Mouse (Mus musculus): Measurements from ENCODE around the gene Gm20661. TPM values are rescaled to one million over a fixed set of nuclear protein-coding genes. Genes with fewer than 3 reads are reported as not detected.

Gm20661 gene
- polyA plus RNA-seq, 1 experiment from 2014 or later: 1.1 TPM

- peak; percentile 64 for ATAC-seq (ENCODE audit: low FRiP score)
- Histone ChIP-seq H3K27me3 (peaks cover 35% of the 10 kb centered on the region), H3K4me3 (peak overlapping the region; percentile 64), H3K9me3 (no peaks in the 10 kb centered on the region), H3K27ac (peak overlapping the region; percentile 4; the same call in 1 of the 2 replicates), H3K4me1 (replicated peaks) (peaks cover 41% of the 10 kb centered on the region), H3K4me2 (peak overlapping the region; percentile 87), H3K9ac (peak overlapping the region; percentile 19; the same call in 1 of the 2 replicates), H3K36me3 (no peaks in the 10 kb centered on the region)
- 7% methylated on average over 18 of the region's 18 CpGs for WGBS
Observed at GRCm38 (mm10) chr9:107986376-107986775, 3.5 kb downstream of the Gm20661 start.

- Histone ChIP-seq H3K27me3 (peaks cover 28% of the 10 kb centered on the region), H3K9ac (no peak overlapping the region), H3K27ac (no peak overlapping the region), H3K4me1 (replicated peaks) (peaks cover 26% of the 10 kb centered on the region), H3K36me3 (no peaks in the 10 kb centered on the region), H3K9me3 (no peaks in the 10 kb centered on the region), H3K4me2 (no peak overlapping the region), H3K4me3 (no peak overlapping the region)
- no peak for ATAC-seq (ENCODE audit: low FRiP score)
- 88% methylated on average over 3 of the region's 3 CpGs for WGBS
Observed at GRCm38 (mm10) chr9:107987950-107988349, 5.1 kb downstream of the Gm20661 start.

- no peaks in the 10 kb centered on the region for H3K9me3 ChIP-seq
- ATAC-seq (ENCODE audit: low FRiP score): no peak
- H3K27ac ChIP-seq: no peak within 1 kb of the TSS
- H3K27me3 ChIP-seq: peaks cover under 1% of the 10 kb centered on the region; the same call in 1 of the 2 replicates
- H3K9ac ChIP-seq: no peak within 1 kb of the TSS
- no peak within 1 kb of the TSS for H3K4me2 ChIP-seq
- WGBS: 72% methylated on average over 2 of the region's 2 CpGs
- no peaks in the 10 kb centered on the region for H3K4me1 ChIP-seq (replicated peaks)
- H3K4me3 ChIP-seq: no peak within 1 kb of the TSS
- H3K36me3 ChIP-seq: no peaks in the 10 kb centered on the region
Observed at GRCm38 (mm10) chr9:107992197-107992596, 9.3 kb downstream of the Gm20661 start, which contains the start of gene Cdhr4. Gene Cdhr4, plus strand, starts transcription at chr9:107992497.

GRCm38 (mm10) chr9:107993013-107993412, 10.2 kb downstream of the Gm20661 start:
- WGBS: 85% methylated on average over 11 of the region's 11 CpGs

GRCm38 (mm10) chr9:107994464-107994863, 11.6 kb downstream of the Gm20661 start:
- no peaks in the 10 kb centered on the region for H3K4me1 ChIP-seq (replicated peaks)
- no peaks in the 10 kb centered on the region for H3K36me3 ChIP-seq
- no peak for ATAC-seq (ENCODE audit: low FRiP score)
- H3K9me3 ChIP-seq: no peaks in the 10 kb centered on the region
- H3K27me3 ChIP-seq: 0 out of 2 replicates have a peak, but pooled peaks cover 3% of the 10 kb centered on the region
- H3K9ac ChIP-seq: no peak overlapping the region
- H3K4me2 ChIP-seq: no peak overlapping the region
- no peak overlapping the region for H3K4me3 ChIP-seq
- 75% methylated on average over 2 of the region's 2 CpGs for WGBS
- H3K27ac ChIP-seq: no peak overlapping the region

More at GRCm38 (mm10) chr9:107993013-107993412, 10.2 kb downstream of the Gm20661 start:
- Histone ChIP-seq H3K9ac (no peak overlapping the region), H3K27me3 (no peaks in the 10 kb centered on the region), H3K4me3 (no peak overlapping the region), H3K9me3 (no peaks in the 10 kb centered on the region), H3K36me3 (no peaks in the 10 kb centered on the region), H3K4me1 (replicated peaks) (no peaks in the 10 kb centered on the region), H3K4me2 (no peak overlapping the region), H3K27ac (no peak overlapping the region)
- ATAC-seq (ENCODE audit: low FRiP score): no peak

GRCm38 (mm10) chr9:107995513-107995912, 12.7 kb downstream of the Gm20661 start:
- Histone ChIP-seq H3K9me3 (no peaks in the 10 kb centered on the region), H3K4me2 (no peak overlapping the region), H3K9ac (no peak overlapping the region), H3K27ac (no peak overlapping the region), H3K4me3 (no peak overlapping the region), H3K36me3 (no peaks in the 10 kb centered on the region), H3K27me3 (0 out of 2 replicates have a peak, but pooled peaks cover 7% of the 10 kb centered on the region), H3K4me1 (replicated peaks) (no peaks in the 10 kb centered on the region)
- no peak for ATAC-seq (ENCODE audit: low FRiP score)
- WGBS: 94% methylated on average over 21 of the region's 21 CpGs

GRCm38 (mm10) chr9:107996049-107996448, 13.2 kb downstream of the Gm20661 start, which contains the start of gene Gm20662:
Gene Gm20662, plus strand, starts transcription at chr9:107996349.
- Histone ChIP-seq H3K9me3 (no peaks in the 10 kb centered on the region), H3K27ac (no peak within 1 kb of the TSS), H3K27me3 (0 out of 2 replicates have a peak, but pooled peaks cover 7% of the 10 kb centered on the region), H3K36me3 (no peaks in the 10 kb centered on the region), H3K4me2 (no peak within 1 kb of the TSS), H3K4me3 (no peak within 1 kb of the TSS), H3K9ac (no peak within 1 kb of the TSS), H3K4me1 (replicated peaks) (no peaks in the 10 kb centered on the region)
- ATAC-seq (ENCODE audit: low FRiP score): no peak
- 91% methylated on average over 5 of the region's 5 CpGs for WGBS

- Histone ChIP-seq H3K4me2 (peak within 1 kb of the TSS; percentile 81), H3K27me3 (0 out of 2 replicates have a peak, but pooled peaks cover 7% of the 10 kb centered on the region), H3K4me1 (replicated peaks) (peaks cover 34% of the 10 kb centered on the region), H3K9ac (peak within 1 kb of the TSS; percentile 98), H3K36me3 (no peaks in the 10 kb centered on the region), H3K4me3 (peak within 1 kb of the TSS; percentile 97), H3K27ac (peak within 1 kb of the TSS; percentile 97), H3K9me3 (no peaks in the 10 kb centered on the region)
- ATAC-seq (ENCODE audit: low FRiP score): peak; percentile 99
- WGBS: under 1% methylated on average over 51 of the region's 51 CpGs
Observed at GRCm38 (mm10) chr9:108001922-108002770, 19.3 kb downstream of the Gm20661 start, which contains the start of gene Ip6k1. Gene Ip6k1, plus strand, starts transcription at chr9:108002501.

GRCm38 (mm10) chr9:108002778-108003530, 20.1 kb downstream of the Gm20661 start:
- H3K9me3 ChIP-seq: no peaks in the 10 kb centered on the region
- peak overlapping the region; percentile 98 for H3K9ac ChIP-seq
- ATAC-seq (ENCODE audit: low FRiP score): peak; percentile 67
- peak overlapping the region; percentile 81 for H3K4me2 ChIP-seq
- WGBS: under 1% methylated on average over 47 of the region's 50 CpGs
- peak overlapping the region; percentile 97 for H3K4me3 ChIP-seq
- H3K4me1 ChIP-seq (replicated peaks): peaks cover 34% of the 10 kb centered on the region
- no peaks in the 10 kb centered on the region for H3K36me3 ChIP-seq
- peak overlapping the region; percentile 97 for H3K27ac ChIP-seq
- 0 out of 2 replicates have a peak, but pooled peaks cover 7% of the 10 kb centered on the region for H3K27me3 ChIP-seq

GRCm38 (mm10) chr9:108003531-108003890, 20.7 kb downstream of the Gm20661 start:
- WGBS: 13% methylated on average over 8 of the region's 8 CpGs

GRCm38 (mm10) chr9:108008041-108008440, 25.2 kb downstream of the Gm20661 start:
- H3K4me3 ChIP-seq: no peak overlapping the region
- H3K9me3 ChIP-seq: no peaks in the 10 kb centered on the region
- no peak overlapping the region for H3K27ac ChIP-seq
- peaks cover 29% of the 10 kb centered on the region for H3K4me1 ChIP-seq (replicated peaks)
- no peaks in the 10 kb centered on the region for H3K27me3 ChIP-seq
- ATAC-seq (ENCODE audit: low FRiP score): no peak
- 87% methylated on average over 5 of the region's 5 CpGs for WGBS
- no peak overlapping the region for H3K9ac ChIP-seq
- peaks cover 7% of the 10 kb centered on the region for H3K36me3 ChIP-seq
- H3K4me2 ChIP-seq: no peak overlapping the region

More at GRCm38 (mm10) chr9:108003531-108003890, 20.7 kb downstream of the Gm20661 start:
- Histone ChIP-seq H3K4me2 (peak overlapping the region; percentile 81), H3K27me3 (0 out of 2 replicates have a peak, but pooled peaks cover 7% of the 10 kb centered on the region), H3K4me3 (peak overlapping the region; percentile 97), H3K9ac (peak overlapping the region; percentile 98), H3K4me1 (replicated peaks) (peaks cover 34% of the 10 kb centered on the region), H3K9me3 (no peaks in the 10 kb centered on the region), H3K27ac (peak overlapping the region; percentile 97), H3K36me3 (no peaks in the 10 kb centered on the region)
- no peak for ATAC-seq (ENCODE audit: low FRiP score)

- Histone ChIP-seq H3K4me2 (no peak overlapping the region), H3K36me3 (peaks cover 8% of the 10 kb centered on the region), H3K4me3 (no peak overlapping the region), H3K9ac (no peak overlapping the region), H3K27ac (no peak overlapping the region), H3K27me3 (no peaks in the 10 kb centered on the region), H3K4me1 (replicated peaks) (peaks cover 9% of the 10 kb centered on the region), H3K9me3 (no peaks in the 10 kb centered on the region)
- ATAC-seq (ENCODE audit: low FRiP score): no peak
Observed at GRCm38 (mm10) chr9:108010385-108010784, 27.5 kb downstream of the Gm20661 start.
